Mouse (Mus musculus) CH12.LX (cell line): ENCODE data around the gene Fam92b. TPM values are rescaled to one million over a fixed set of nuclear protein-coding genes. Genes with fewer than 3 reads are reported as not detected.

Source experiments
- DNase-seq: peaks from one replicate; pipeline ENCODE4 v3.0.0-alpha.2; 2013; ENCODE audit errors: extremely low read depth
- H3K27ac ChIP-seq: 2 replicates; pipeline ENCODE4 v1.5.1; 2012; ENCODE audit warnings: low read depth, mild to moderate bottlenecking, control low read depth, moderate library complexity; ENCODE audit not compliant: insufficient read depth
- H3K27me3 ChIP-seq: replicated peaks from 2 replicates; pipeline ENCODE3; 2012; ENCODE audit warnings: inconsistent platforms
- H3K36me3 ChIP-seq, 2 experiments: replicated peaks in 1 of 2; 2 replicates each; pipeline versions ENCODE3 to v1.6.1; 2012; ENCODE audit warnings: inconsistent platforms in 1 of 2, low read length in 1 of 2, mild to moderate bottlenecking in 1 of 2, mixed read lengths in 1 of 2, moderate library complexity in 1 of 2; ENCODE audit not compliant: control insufficient read depth in 1 of 2, insufficient read depth in 1 of 2
- H3K4me1 ChIP-seq, 2 experiments: 2 replicates each; pipeline ENCODE4 v1.6.1; 2012; ENCODE audit warnings: inconsistent platforms in 1 of 2, moderate library complexity in 1 of 2; ENCODE audit not compliant: insufficient read depth in 2 of 2, control insufficient read depth in 1 of 2
- H3K4me2 ChIP-seq: 2 replicates; pipeline ENCODE4 v1.6.1; 2012; ENCODE audit warnings: low read depth, mild to moderate bottlenecking, control low read depth; ENCODE audit not compliant: poor library complexity, insufficient read depth, severe bottlenecking
- H3K4me3 ChIP-seq, 3 experiments: fragments of 150-350 bp in 1 of 3; sonication (generic) in 1 of 3; replicated peaks in 1 of 3; 2 replicates each; pipeline versions ENCODE3 to v1.5.1; 2011 to 2012; ENCODE audit warnings: low read depth in 2 of 3, low read length in 2 of 3, mild to moderate bottlenecking in 2 of 3, moderate library complexity in 2 of 3, control low read depth in 1 of 3, improper control_type of control experiment in 1 of 3, inconsistent platforms in 1 of 3, mixed read lengths in 1 of 3; ENCODE audit not compliant: poor library complexity in 1 of 3
- H3K79me2 ChIP-seq: replicated peaks from 2 replicates; pipeline ENCODE4 v1.6.1; 2012; ENCODE audit warnings: mild to moderate bottlenecking, moderate library complexity; ENCODE audit not compliant: control insufficient read depth, poor library complexity, insufficient read depth, severe bottlenecking; ENCODE audit errors: extremely low read depth
- H3K9ac ChIP-seq: 2 replicates; pipeline ENCODE4 v1.6.1; 2012; ENCODE audit warnings: low read depth, mild to moderate bottlenecking, control low read depth, moderate library complexity; ENCODE audit not compliant: insufficient read depth
- H3K9me3 ChIP-seq: replicated peaks from 2 replicates; pipeline ENCODE3; 2012; ENCODE audit warnings: low read length, inconsistent platforms, mixed read lengths
- BHLHE40 ChIP-seq: IDR thresholded peaks from 2 replicates; pipeline ENCODE4 v1.6.1; 2011; ENCODE audit warnings: mild to moderate bottlenecking, low read depth, low read length, improper control_type of control experiment
- CHD1 ChIP-seq: IDR thresholded peaks from 2 replicates; pipeline ENCODE4 v1.6.1; 2012; ENCODE audit warnings: low read depth, low read length, improper control_type of control experiment, inconsistent platforms
- CHD2 ChIP-seq: IDR thresholded peaks from 2 replicates; pipeline ENCODE4 v1.6.1; 2011; ENCODE audit warnings: low read length, improper control_type of control experiment
- CTCF ChIP-seq, 2 experiments: IDR thresholded peaks in 1 of 2; conservative IDR thresholded peaks in 1 of 2; 2 replicates each; pipeline ENCODE4 v1.5.1; 2011 to 2012; ENCODE audit warnings: low read depth in 2 of 2, low read length in 2 of 2, improper control_type of control experiment in 1 of 2, inconsistent platforms in 1 of 2, mild to moderate bottlenecking in 1 of 2, moderate library complexity in 1 of 2
- E2F4 ChIP-seq: IDR thresholded peaks from 2 replicates; pipeline ENCODE4 v1.6.1; 2011; ENCODE audit warnings: low read depth, low read length, improper control_type of control experiment; ENCODE audit not compliant: insufficient replicate concordance
- EP300 ChIP-seq: IDR thresholded peaks from 2 replicates; pipeline ENCODE4 v1.6.1; 2011; ENCODE audit warnings: low read length, improper control_type of control experiment
- ETS1 ChIP-seq: conservative IDR thresholded peaks from 2 replicates; pipeline ENCODE4 v1.6.1; 2012; ENCODE audit warnings: low read depth, mild to moderate bottlenecking, inconsistent platforms, low read length, improper control_type of control experiment, moderate library complexity
- HCFC1 ChIP-seq: IDR thresholded peaks from 2 replicates; pipeline ENCODE4 v1.6.1; 2012; ENCODE audit warnings: low read depth, mild to moderate bottlenecking, inconsistent platforms, low read length, improper control_type of control experiment
- IRF4 ChIP-seq: IDR thresholded peaks from 2 replicates; pipeline ENCODE4 v1.6.1; 2014; ENCODE audit warnings: low read depth, mild to moderate bottlenecking, inconsistent platforms, low read length, improper control_type of control experiment
- JUN ChIP-seq: IDR thresholded peaks from 2 replicates; pipeline ENCODE4 v1.6.1; 2011; ENCODE audit warnings: low read depth, mild to moderate bottlenecking, low read length, improper control_type of control experiment, moderate library complexity; ENCODE audit not compliant: insufficient read depth
- JUND ChIP-seq: conservative IDR thresholded peaks from 2 replicates; pipeline ENCODE4 v1.6.1; 2011; ENCODE audit warnings: low read depth, low read length, improper control_type of control experiment
- KAT2A ChIP-seq: IDR thresholded peaks from 2 replicates; pipeline ENCODE4 v1.6.1; 2012; ENCODE audit warnings: low read length, improper control_type of control experiment, inconsistent platforms; ENCODE audit not compliant: insufficient replicate concordance
- MAFK ChIP-seq: IDR thresholded peaks from 2 replicates; pipeline ENCODE4 v1.6.1; 2011; ENCODE audit warnings: low read length, improper control_type of control experiment; ENCODE audit not compliant: insufficient replicate concordance
- MAX ChIP-seq: IDR thresholded peaks from 2 replicates; pipeline ENCODE4 v1.6.1; 2011; ENCODE audit warnings: low read length, improper control_type of control experiment
- MAZ ChIP-seq: IDR thresholded peaks from 2 replicates; pipeline ENCODE4 v1.6.1; 2012; ENCODE audit warnings: low read depth, mild to moderate bottlenecking, inconsistent platforms, low read length, improper control_type of control experiment, moderate library complexity
- MXI1 ChIP-seq: IDR thresholded peaks from 2 replicates; pipeline ENCODE4 v1.6.1; 2011; ENCODE audit warnings: mild to moderate bottlenecking, low read depth, low read length, improper control_type of control experiment
- PAX5 ChIP-seq: IDR thresholded peaks from 2 replicates; pipeline ENCODE4 v1.6.1; 2012; ENCODE audit warnings: low read length, inconsistent platforms, mixed read lengths
- POLR2AphosphoS2 ChIP-seq: IDR thresholded peaks from 2 replicates; pipeline ENCODE4 v1.6.1; 2011; ENCODE audit warnings: low read depth, low read length, improper control_type of control experiment
- RCOR1 ChIP-seq: conservative IDR thresholded peaks from 2 replicates; pipeline ENCODE4 v1.6.1; 2012; ENCODE audit warnings: low read depth, mild to moderate bottlenecking, inconsistent platforms, low read length, improper control_type of control experiment
- TBP ChIP-seq: conservative IDR thresholded peaks from 2 replicates; pipeline ENCODE4 v1.6.1; 2011; ENCODE audit warnings: low read depth, low read length, improper control_type of control experiment
- TCF12 ChIP-seq: IDR thresholded peaks from 2 replicates; pipeline ENCODE4 v1.6.1; 2014; ENCODE audit warnings: low read depth, mild to moderate bottlenecking, inconsistent platforms, low read length, improper control_type of control experiment
- ZC3H11A ChIP-seq: IDR thresholded peaks from 2 replicates; pipeline ENCODE4 v1.6.1; 2012; ENCODE audit warnings: low read depth, mild to moderate bottlenecking, inconsistent platforms, low read length, improper control_type of control experiment
- ZNF384 ChIP-seq: IDR thresholded peaks from 2 replicates; pipeline ENCODE4 v1.6.1; 2012; ENCODE audit warnings: low read depth, low read length, improper control_type of control experiment, inconsistent platforms
- dilution Hi-C: fragments of 300-500 bp; cut with MboI; formaldehyde crosslinking; loops from 2 replicates; pipeline ENCODE4 v1.14.3; 2020; ENCODE audit warnings: low sequenced_read_pairs; ENCODE audit not compliant: extremely low pct_unique_long_range_greater_than_20kb, extremely low pct_ligation_motif_present
- in situ Hi-C: fragments of 300-500 bp; cut with MboI; formaldehyde crosslinking; loops from 3 replicates; pipeline ENCODE4 v1.14.3; 2019; ENCODE audit warnings: low sequenced_read_pairs, low pct_ligation_motif_present, low pct_unique_long_range_greater_than_20kb, mixed read lengths
- polyA plus RNA-seq: library from polyadenylated mRNA; unstranded; fragments of >175 nt; gene quantifications from 2 replicates; pipeline ENCODE4 v1.2.1, GENCODE M21; 2012; ENCODE audit warnings: low read depth; ENCODE audit not compliant: insufficient read length
- total RNA-seq, 2 experiments: library from RNA; depleted of rRNA; stranded (reverse); fragments of 300-350 nt in 1 of 2; fragments of >200 nt in 1 of 2; gene quantifications; 2 replicates each; pipeline ENCODE4 v1.2.3; 2012 to 2014

The Fam92b gene
- total and polyA plus RNA-seq, 3 experiments, result not detected

- TF ChIP-seq ZNF384 (no peak), KAT2A (no peak), MAX (0 out of 2 replicates have a peak, but pooled peaks have one; percentile 46), JUND (no peak; the same call in none of the 2 replicates), IRF4 (peak; percentile 83; the same call in 1 of the 2 replicates), ZC3H11A (no peak), PAX5 (no peak), CHD1 (no peak), RCOR1 (0 out of 2 replicates have a peak, but pooled peaks have one; percentile 50), POLR2AphosphoS2 (no peak), E2F4 (no peak), MXI1 (peak; percentile 63), CTCF (conservative IDR thresholded peaks at IDR 0.05 in 1 of 2, IDR thresholded peaks at IDR 0.05 in 1 of 2; ENCODE audit: low read depth in 2 of 2, low read length in 2 of 2) (peak in 1 of 2 experiments; percentile 29; a peak in 2 of 4 replicates), JUN (peak; percentile 48; the same call in 1 of the 2 replicates), HCFC1 (peak; percentile 21; the same call in 1 of the 2 replicates)
Measured at GRCm38 (mm10) chr8:120225421-120226151, 48.3 kb upstream of the Fam92b start (continued).

GRCm38 (mm10) chr8:120224521-120225420 lies 47.5 kb upstream of the Fam92b start:
- peak; percentile 65 for DNase-seq
- Histone ChIP-seq H3K9me3 (peaks cover 6% of the 10 kb centered on the region), H3K9ac (no peak overlapping the region), H3K27me3 (no peaks in the 10 kb centered on the region), H3K4me2 (peak overlapping the region; percentile 37), H3K4me3 (no peak overlapping the region), H3K36me3 (no peaks in the 10 kb centered on the region), H3K4me1 (peaks cover 37 to 48% of the 10 kb centered on the region in 2 experiments), H3K27ac (peak overlapping the region; percentile 91), H3K79me2 (no peaks in the 10 kb centered on the region)
- in situ Hi-C loops, result no loop called here
- dilution Hi-C loops, result no loop called here
- TF ChIP-seq RCOR1, result 0 out of 2 replicates have a peak, but pooled peaks have one; percentile 56
- peak; percentile 62; the same call in 1 of the 2 replicates for TF ChIP-seq MAX
- peak; percentile 20; the same call in 1 of the 2 replicates for TF ChIP-seq CHD2
- peak; percentile 88 for TF ChIP-seq TCF12
- TF ChIP-seq TBP, result no peak
- TF ChIP-seq MAZ, result no peak
- TF ChIP-seq ETS1, result peak; percentile 63
- peak; percentile 40 for TF ChIP-seq BHLHE40
- TF ChIP-seq EP300, result peak; percentile 65; the same call in 1 of the 2 replicates
- TF ChIP-seq MAFK, result peak; percentile 59; the same call in 1 of the 2 replicates
- peak; percentile 82 for TF ChIP-seq IRF4
- TF ChIP-seq CTCF (conservative IDR thresholded peaks at IDR 0.05 in 1 of 2, IDR thresholded peaks at IDR 0.05 in 1 of 2; ENCODE audit: low read depth in 2 of 2, low read length in 2 of 2), result no peak
